Mouse (Mus musculus): ENCODE results near the gene Ghr. TPM values are rescaled to one million over a fixed set of nuclear protein-coding genes. Genes with fewer than 3 reads are reported as not detected.

Gene Ghr
- polyA plus RNA-seq, 1 experiment from 2014 or later, result 9.1 TPM

GRCm38 (mm10) chr15:3341806-3342582 lies 241.3 kb downstream of the Ghr start:
- H3K9me3 ChIP-seq, result no peaks in the 10 kb centered on the region
- ATAC-seq (ENCODE audit: low FRiP score, low read depth), result no peak
- H3K4me3 ChIP-seq, result no peak overlapping the region
- H3K27ac ChIP-seq (replicated peaks), result no peak overlapping the region
- H3K27me3 ChIP-seq, result no peaks in the 10 kb centered on the region
- no peak overlapping the region for H3K4me2 ChIP-seq
- H3K36me3 ChIP-seq, result no peaks in the 10 kb centered on the region
- H3K4me1 ChIP-seq (replicated peaks), result no peaks in the 10 kb centered on the region
- no peak overlapping the region for H3K9ac ChIP-seq
- WGBS, result 74% methylated on average over 4 of the region's 4 CpGs

- Histone ChIP-seq H3K4me3 (no peak overlapping the region), H3K36me3 (no peaks in the 10 kb centered on the region), H3K4me2 (no peak overlapping the region), H3K27ac (replicated peaks) (no peak overlapping the region), H3K27me3 (no peaks in the 10 kb centered on the region), H3K9ac (no peak overlapping the region), H3K4me1 (replicated peaks) (no peaks in the 10 kb centered on the region), H3K9me3 (no peaks in the 10 kb centered on the region)
- 81% methylated on average over 3 of the region's 3 CpGs for WGBS
- no peak for ATAC-seq (ENCODE audit: low FRiP score, low read depth)
These were observed 243.4 kb downstream of the Ghr start for GRCm38 (mm10) chr15:3339847-3340246.

GRCm38 (mm10) chr15:3332517-3332916 lies 250.8 kb downstream of the Ghr start:
- H3K36me3 ChIP-seq, result no peaks in the 10 kb centered on the region
- no peak overlapping the region for H3K4me2 ChIP-seq
- 92% methylated on average over 4 of the region's 4 CpGs for WGBS

GRCm38 (mm10) chr15:3331813-3332212 lies 251.5 kb downstream of the Ghr start:
- WGBS, result 63% methylated on average over 2 of the region's 2 CpGs
- Histone ChIP-seq H3K9me3 (no peaks in the 10 kb centered on the region), H3K9ac (no peak overlapping the region), H3K36me3 (no peaks in the 10 kb centered on the region), H3K27me3 (no peaks in the 10 kb centered on the region), H3K4me2 (no peak overlapping the region), H3K4me3 (no peak overlapping the region), H3K4me1 (replicated peaks) (no peaks in the 10 kb centered on the region), H3K27ac (replicated peaks) (no peak overlapping the region)
- ATAC-seq (ENCODE audit: low FRiP score, low read depth), result no peak

More at GRCm38 (mm10) chr15:3332517-3332916, 250.8 kb downstream of the Ghr start:
- Histone ChIP-seq H3K27me3 (no peaks in the 10 kb centered on the region), H3K4me3 (no peak overlapping the region), H3K27ac (replicated peaks) (no peak overlapping the region), H3K4me1 (replicated peaks) (no peaks in the 10 kb centered on the region), H3K9me3 (no peaks in the 10 kb centered on the region), H3K9ac (no peak overlapping the region)
- ATAC-seq (ENCODE audit: low FRiP score, low read depth), result no peak

GRCm38 (mm10) chr15:3330291-3330690 lies 253.0 kb downstream of the Ghr start:
- no peak overlapping the region for H3K4me3 ChIP-seq
- H3K27ac ChIP-seq (replicated peaks), result no peak overlapping the region
- ATAC-seq (ENCODE audit: low FRiP score, low read depth), result no peak
- H3K27me3 ChIP-seq, result no peaks in the 10 kb centered on the region
- no peak overlapping the region for H3K4me2 ChIP-seq
- 71% methylated on average over 1 of the region's 1 CpGs for WGBS
- no peaks in the 10 kb centered on the region for H3K4me1 ChIP-seq (replicated peaks)
- no peaks in the 10 kb centered on the region for H3K9me3 ChIP-seq
- no peaks in the 10 kb centered on the region for H3K36me3 ChIP-seq
- H3K9ac ChIP-seq, result no peak overlapping the region

GRCm38 (mm10) chr15:3323041-3323440 lies 260.3 kb downstream of the Ghr start:
- H3K27ac ChIP-seq (replicated peaks), result no peak overlapping the region

GRCm38 (mm10) chr15:3319929-3320328 lies 263.4 kb downstream of the Ghr start:
- no peak overlapping the region for H3K4me2 ChIP-seq
- H3K27me3 ChIP-seq, result no peaks in the 10 kb centered on the region
- no peaks in the 10 kb centered on the region for H3K9me3 ChIP-seq
- no peak overlapping the region for H3K4me3 ChIP-seq
- ATAC-seq (ENCODE audit: low FRiP score, low read depth), result no peak
- H3K9ac ChIP-seq, result no peak overlapping the region
- no peaks in the 10 kb centered on the region for H3K36me3 ChIP-seq
- no peaks in the 10 kb centered on the region for H3K4me1 ChIP-seq (replicated peaks)
- H3K27ac ChIP-seq (replicated peaks), result no peak overlapping the region
- WGBS, result 83% methylated on average over 9 of the region's 9 CpGs

More at GRCm38 (mm10) chr15:3323041-3323440, 260.3 kb downstream of the Ghr start:
- Histone ChIP-seq H3K4me1 (replicated peaks) (no peaks in the 10 kb centered on the region), H3K4me3 (no peak overlapping the region), H3K36me3 (no peaks in the 10 kb centered on the region), H3K27me3 (no peaks in the 10 kb centered on the region), H3K9me3 (no peaks in the 10 kb centered on the region), H3K9ac (no peak overlapping the region), H3K4me2 (no peak overlapping the region)
- no peak for ATAC-seq (ENCODE audit: low FRiP score, low read depth)

- no peak for ATAC-seq (ENCODE audit: low FRiP score, low read depth)
- WGBS, result 79% methylated on average over 2 of the region's 2 CpGs
- no peaks in the 10 kb centered on the region for H3K36me3 ChIP-seq
These were observed 266.7 kb downstream of the Ghr start for GRCm38 (mm10) chr15:3316617-3317016.

GRCm38 (mm10) chr15:3312937-3313336 lies 270.4 kb downstream of the Ghr start:
- no peaks in the 10 kb centered on the region for H3K9me3 ChIP-seq
- H3K27me3 ChIP-seq, result no peaks in the 10 kb centered on the region
- H3K4me3 ChIP-seq, result no peak overlapping the region
- H3K4me1 ChIP-seq (replicated peaks), result no peaks in the 10 kb centered on the region
- H3K9ac ChIP-seq, result no peak overlapping the region
- no peak for ATAC-seq (ENCODE audit: low FRiP score, low read depth)
- H3K27ac ChIP-seq (replicated peaks), result no peak overlapping the region
- H3K4me2 ChIP-seq, result no peak overlapping the region
- no peaks in the 10 kb centered on the region for H3K36me3 ChIP-seq

More at GRCm38 (mm10) chr15:3316617-3317016, 266.7 kb downstream of the Ghr start:
- Histone ChIP-seq H3K4me3 (no peak overlapping the region), H3K4me2 (no peak overlapping the region), H3K27ac (replicated peaks) (no peak overlapping the region), H3K27me3 (no peaks in the 10 kb centered on the region), H3K9ac (no peak overlapping the region), H3K4me1 (replicated peaks) (no peaks in the 10 kb centered on the region), H3K9me3 (no peaks in the 10 kb centered on the region)

- H3K9ac ChIP-seq, result no peak overlapping the region
- H3K4me2 ChIP-seq, result no peak overlapping the region
- no peaks in the 10 kb centered on the region for H3K9me3 ChIP-seq
- ATAC-seq (ENCODE audit: low FRiP score, low read depth), result no peak
- no peaks in the 10 kb centered on the region for H3K36me3 ChIP-seq
- no peak overlapping the region for H3K4me3 ChIP-seq
- no peaks in the 10 kb centered on the region for H3K4me1 ChIP-seq (replicated peaks)
- 86% methylated on average over 3 of the region's 3 CpGs for WGBS
- H3K27ac ChIP-seq (replicated peaks), result no peak overlapping the region
- no peaks in the 10 kb centered on the region for H3K27me3 ChIP-seq
These were observed 273.4 kb downstream of the Ghr start for GRCm38 (mm10) chr15:3309856-3310255.

- no peaks in the 10 kb centered on the region for H3K4me1 ChIP-seq (replicated peaks)
- no peaks in the 10 kb centered on the region for H3K27me3 ChIP-seq
- no peak within 1 kb of the TSS for H3K27ac ChIP-seq (replicated peaks)
- H3K4me2 ChIP-seq, result no peak within 1 kb of the TSS
- no peaks in the 10 kb centered on the region for H3K36me3 ChIP-seq
- WGBS, result 94% methylated on average over 12 of the region's 12 CpGs
- ATAC-seq (ENCODE audit: low FRiP score, low read depth), result no peak
- H3K9me3 ChIP-seq, result no peaks in the 10 kb centered on the region
- no peak within 1 kb of the TSS for H3K4me3 ChIP-seq
- H3K9ac ChIP-seq, result no peak within 1 kb of the TSS
These were observed 279.9 kb downstream of the Ghr start, which contains the start of gene Ccdc152 for GRCm38 (mm10) chr15:3303426-3303825. Gene Ccdc152, minus strand, starts transcription at chr15:3303526.

- no peak for ATAC-seq (ENCODE audit: low FRiP score, low read depth)
- no peak overlapping the region for H3K4me2 ChIP-seq
- WGBS, result 80% methylated on average over 4 of the region's 4 CpGs
- H3K9me3 ChIP-seq, result no peaks in the 10 kb centered on the region
- no peak overlapping the region for H3K4me3 ChIP-seq
- no peaks in the 10 kb centered on the region for H3K27me3 ChIP-seq
- no peak overlapping the region for H3K9ac ChIP-seq
- H3K4me1 ChIP-seq (replicated peaks), result no peaks in the 10 kb centered on the region
- H3K27ac ChIP-seq (replicated peaks), result no peak overlapping the region
- H3K36me3 ChIP-seq, result no peaks in the 10 kb centered on the region
These were observed 282.8 kb downstream of the Ghr start for GRCm38 (mm10) chr15:3300361-3301100.
